Comparison of ENCODE assay signal across 16 mouse cellular contexts in the genomic region with DNA sequence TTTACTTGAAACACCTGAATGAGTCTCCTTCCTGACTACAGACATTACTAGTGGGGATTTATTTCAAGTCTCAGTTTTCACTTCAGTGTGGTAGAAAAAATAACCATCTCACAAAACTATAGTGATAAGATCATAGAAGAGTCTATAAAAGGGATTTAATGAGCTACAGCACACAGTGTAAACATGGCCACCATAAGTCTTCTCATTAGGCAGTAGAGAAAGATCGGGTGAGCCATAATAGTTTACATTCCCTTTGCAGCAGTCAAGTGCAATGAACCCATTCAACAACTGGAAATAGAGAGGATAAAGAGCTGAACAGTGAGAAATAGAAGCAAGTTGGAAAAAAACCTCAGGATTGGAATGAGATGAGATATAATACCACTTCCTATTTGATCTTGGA.
"Had no signal": no experiment of that assay in that cellular context is flagged by ENCODE, and none has a peak within 500 bp of the region (broad histone marks: within the 10 kb centered on the region; RNA-seq: fewer than 3 reads in every experiment).

No protein-coding gene starts in this region.

- H3K27me3 ChIP-seq: neural tube, embryonic 13.5 days; neural tube, embryonic 15.5 days; stomach, embryonic 15.5 days had no signal

- H3K9ac ChIP-seq: neural tube, embryonic 13.5 days; neural tube, embryonic 15.5 days; stomach, embryonic 15.5 days had no signal

- H3K27ac ChIP-seq: neural tube, embryonic 13.5 days; neural tube, embryonic 15.5 days; stomach, embryonic 15.5 days; stomach, postnatal 0 days had no signal

- DNase-seq: retina, postnatal 1 day; right cerebral cortex, adult 18-20 months; right cerebral cortex, postnatal 14 days; right cerebral cortex, postnatal 25 days; right cerebral cortex, postnatal 4 days; spleen, adult 18-20 months; thymus, adult 18-20 months; thymus, adult 2 months; thymus, postnatal 14 days; thymus, postnatal 25 days; thymus, postnatal 36 days; thymus, postnatal 4 days had no signal

- H3K4me1 ChIP-seq: neural tube, embryonic 13.5 days; neural tube, embryonic 15.5 days; stomach, embryonic 15.5 days had no signal

- H3K36me3 ChIP-seq: neural tube, embryonic 13.5 days; neural tube, embryonic 15.5 days; stomach, embryonic 15.5 days had no signal

- H3K9me3 ChIP-seq: neural tube, embryonic 13.5 days; neural tube, embryonic 15.5 days; stomach, embryonic 15.5 days had no signal

- H3K4me3 ChIP-seq: neural tube, embryonic 13.5 days; neural tube, embryonic 15.5 days; stomach, embryonic 15.5 days had no signal

- H3K4me2 ChIP-seq: neural tube, embryonic 13.5 days; neural tube, embryonic 15.5 days; stomach, embryonic 15.5 days had no signal
